Mouse (Mus musculus): Measurements from ENCODE around the gene Tmem110.

GRCm38 (mm10) chr14:30824456-30824995 is 864 bp upstream of the Tmem110 start:
- TF ChIP-seq CTCF (IDR thresholded peaks at IDR 0.05; ENCODE audit: borderline replicate concordance, insufficient read depth, low read length) = no peak
- TF ChIP-seq POLR2A (IDR thresholded peaks at IDR 0.05; ENCODE audit: low read depth, low read length) = no peak
